Mouse (Mus musculus): ENCODE results near the gene Gfpt2. TPM values are rescaled to one million over a fixed set of nuclear protein-coding genes. Genes with fewer than 3 reads are reported as not detected.

Gfpt2 gene
- polyA plus RNA-seq, 1 experiment from 2014 or later, result 10.9 TPM

DNA sequence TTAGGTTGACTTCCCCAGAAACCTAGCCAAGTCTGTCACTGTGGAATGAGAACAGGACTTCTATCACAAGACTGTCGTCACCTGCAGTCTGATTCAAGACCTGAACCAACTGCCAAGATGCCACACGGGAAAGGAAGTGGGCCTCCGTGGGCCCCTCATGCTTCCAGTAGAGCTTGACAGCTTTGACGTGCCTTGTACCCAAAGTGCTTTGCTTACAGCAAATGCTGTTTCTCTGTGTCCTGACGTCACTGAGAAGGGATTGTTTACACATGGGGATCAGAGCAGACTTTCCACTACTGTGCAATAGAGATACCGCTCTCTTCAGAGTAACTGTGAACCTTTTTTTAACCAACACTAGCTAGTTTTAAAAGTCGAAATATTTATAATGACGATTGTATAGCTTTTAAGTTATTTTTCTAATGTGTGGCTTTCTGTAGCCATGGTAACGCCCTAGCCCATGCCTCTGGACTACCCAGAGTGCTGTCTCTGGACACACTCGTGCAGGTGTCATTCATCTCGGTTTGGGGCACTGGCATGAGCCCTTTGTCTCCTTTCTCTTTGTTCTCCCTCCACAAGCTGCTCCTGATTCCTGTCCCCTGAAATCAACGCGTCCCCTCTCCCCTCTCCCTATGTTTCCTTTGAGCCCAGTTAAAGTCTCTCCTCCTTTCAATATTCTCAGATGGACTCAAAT is 43.9 kb downstream of the Gfpt2 start:
- no peaks in the 10 kb centered on the region for H3K4me1 ChIP-seq (ENCODE audit: control insufficient read depth, insufficient read depth, low read length)
- H3K4me3 ChIP-seq (ENCODE audit: low read depth, low read length), result no peak overlapping the region
- no peak overlapping the region for H3K27ac ChIP-seq (ENCODE audit: low read depth, low read length)
- DNase-seq (ENCODE audit: low spot score) (no peak), ATAC-seq (ENCODE audit: insufficient read depth, low FRiP score, low TSS enrichment) (no peak)
- no peaks in the 10 kb centered on the region for H3K9me3 ChIP-seq (ENCODE audit: control insufficient read depth, low read length)
- no peak overlapping the region for H3K9ac ChIP-seq (ENCODE audit: low read length)
- 67% methylated on average over 13 of the region's 13 CpGs for WGBS
- peaks cover 2% of the 10 kb centered on the region; the same call in 1 of the 2 replicates for H3K36me3 ChIP-seq (ENCODE audit: control insufficient read depth, insufficient read depth, low read length)
- no peaks in the 10 kb centered on the region for H3K27me3 ChIP-seq (ENCODE audit: control insufficient read depth, insufficient read depth, low read length)
- no peak overlapping the region for H3K4me2 ChIP-seq (ENCODE audit: low read depth)

DNA sequence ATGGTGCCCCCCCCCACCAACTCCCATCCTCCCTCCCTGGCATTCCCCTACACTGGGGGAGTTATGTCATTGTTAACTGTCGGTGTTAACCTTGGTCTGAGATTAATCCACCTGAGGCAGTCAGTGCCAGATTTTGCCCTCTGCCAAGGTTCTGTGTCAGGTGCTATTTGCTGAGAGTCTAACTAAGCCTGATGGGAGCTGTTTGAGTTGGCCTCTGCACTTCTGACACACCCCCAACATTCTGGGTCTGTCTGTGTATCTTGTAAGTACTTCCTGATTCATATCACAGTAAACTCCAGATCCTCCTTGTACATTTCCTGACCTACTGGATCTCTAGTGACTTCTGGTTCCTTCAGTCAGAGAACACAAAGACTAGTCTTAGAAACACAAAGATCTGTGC is 46.7 kb downstream of the Gfpt2 start:
- Histone ChIP-seq H3K4me3 (ENCODE audit: low read depth, low read length) (no peak overlapping the region), H3K4me2 (ENCODE audit: low read depth) (no peak overlapping the region), H3K27me3 (ENCODE audit: control insufficient read depth, insufficient read depth, low read length) (no peaks in the 10 kb centered on the region), H3K36me3 (ENCODE audit: control insufficient read depth, insufficient read depth, low read length) (no peaks in the 10 kb centered on the region), H3K9ac (ENCODE audit: low read length) (no peak overlapping the region), H3K27ac (ENCODE audit: low read depth, low read length) (no peak overlapping the region), H3K9me3 (ENCODE audit: control insufficient read depth, low read length) (no peaks in the 10 kb centered on the region), H3K4me1 (ENCODE audit: control insufficient read depth, insufficient read depth, low read length) (no peaks in the 10 kb centered on the region)
- 86% methylated on average over 1 of the region's 1 CpGs for WGBS
- DNase-seq (ENCODE audit: low spot score) (no peak), ATAC-seq (ENCODE audit: insufficient read depth, low FRiP score, low TSS enrichment) (no peak)

DNA sequence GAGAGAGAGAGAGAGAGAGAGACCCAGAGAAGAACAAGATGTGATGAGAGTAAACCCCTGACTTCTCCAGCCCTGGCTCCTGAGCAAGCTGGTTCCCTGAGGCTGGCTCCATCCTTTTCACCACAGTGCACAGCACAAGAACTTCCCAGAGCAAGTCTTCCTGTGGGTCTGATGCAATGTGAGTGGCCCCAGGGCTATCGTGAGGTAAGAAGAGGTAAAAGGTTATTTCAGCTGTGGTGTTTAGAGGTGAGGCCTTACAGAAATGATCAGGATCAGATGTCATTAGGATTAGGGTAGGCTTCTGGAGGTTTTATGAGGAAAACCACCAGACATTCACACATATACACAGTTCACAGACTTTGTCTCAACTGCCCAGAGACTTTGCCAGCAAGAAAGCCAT is 47.9 kb downstream of the Gfpt2 start:
- no peaks in the 10 kb centered on the region for H3K27me3 ChIP-seq (ENCODE audit: control insufficient read depth, insufficient read depth, low read length)
- WGBS, result 75% methylated on average over 1 of the region's 1 CpGs
- H3K4me3 ChIP-seq (ENCODE audit: low read depth, low read length), result no peak overlapping the region
- no peaks in the 10 kb centered on the region for H3K9me3 ChIP-seq (ENCODE audit: control insufficient read depth, low read length)
- DNase-seq (ENCODE audit: low spot score) (no peak), ATAC-seq (ENCODE audit: insufficient read depth, low FRiP score, low TSS enrichment) (no peak)
- no peak overlapping the region for H3K4me2 ChIP-seq (ENCODE audit: low read depth)
- no peak overlapping the region for H3K9ac ChIP-seq (ENCODE audit: low read length)
- H3K4me1 ChIP-seq (ENCODE audit: control insufficient read depth, insufficient read depth, low read length), result no peaks in the 10 kb centered on the region
- no peaks in the 10 kb centered on the region for H3K36me3 ChIP-seq (ENCODE audit: control insufficient read depth, insufficient read depth, low read length)
- H3K27ac ChIP-seq (ENCODE audit: low read depth, low read length), result no peak overlapping the region

DNA sequence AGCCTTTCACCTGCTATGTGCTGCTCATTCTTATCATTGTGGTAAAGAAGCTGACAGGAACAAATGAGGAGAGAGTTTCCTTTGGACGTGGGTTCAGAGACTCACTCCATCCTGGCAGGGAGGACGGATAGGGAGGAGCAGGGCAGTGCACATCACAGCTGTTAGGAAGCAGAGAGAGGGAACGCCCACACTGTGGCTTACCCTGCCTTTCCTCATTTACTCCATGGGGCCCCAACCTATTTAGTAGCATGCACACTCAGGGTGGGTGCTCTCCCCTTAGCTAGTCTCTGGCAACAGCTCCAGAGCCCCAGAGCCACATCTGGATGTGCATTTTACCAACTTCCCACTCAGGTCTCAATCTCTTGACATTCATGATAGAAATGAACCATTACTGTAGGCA is 48.7 kb downstream of the Gfpt2 start:
- Histone ChIP-seq H3K27me3 (ENCODE audit: control insufficient read depth, insufficient read depth, low read length) (no peaks in the 10 kb centered on the region), H3K27ac (ENCODE audit: low read depth, low read length) (no peak overlapping the region), H3K4me1 (ENCODE audit: control insufficient read depth, insufficient read depth, low read length) (peaks cover 5% of the 10 kb centered on the region), H3K9ac (ENCODE audit: low read length) (no peak overlapping the region), H3K4me3 (ENCODE audit: low read depth, low read length) (no peak overlapping the region), H3K9me3 (ENCODE audit: control insufficient read depth, low read length) (no peaks in the 10 kb centered on the region), H3K4me2 (ENCODE audit: low read depth) (no peak overlapping the region), H3K36me3 (ENCODE audit: control insufficient read depth, insufficient read depth, low read length) (no peaks in the 10 kb centered on the region)
- 70% methylated on average over 3 of the region's 3 CpGs for WGBS
- ATAC-seq (ENCODE audit: insufficient read depth, low FRiP score, low TSS enrichment) (no peak), DNase-seq (ENCODE audit: low spot score) (no peak)

DNA sequence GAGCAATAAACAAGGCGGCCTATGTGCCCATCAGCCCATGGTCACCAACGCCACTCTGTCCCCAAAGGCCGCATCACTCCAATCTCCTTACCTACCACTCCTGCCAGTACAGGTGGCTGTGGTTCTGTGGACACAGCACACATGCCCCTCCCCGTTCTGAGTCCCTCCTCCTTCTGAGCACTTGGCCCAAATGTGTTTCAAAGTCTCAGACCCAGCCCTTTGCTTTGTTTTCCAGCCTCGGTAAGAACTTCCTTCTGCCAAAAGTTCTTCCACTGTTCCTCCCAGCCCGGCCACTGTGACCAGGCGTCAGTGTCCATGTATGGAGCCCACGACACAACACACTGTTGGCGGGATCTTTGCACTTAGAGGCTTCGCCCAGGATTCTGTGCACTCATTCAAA is 50.3 kb downstream of the Gfpt2 start:
- H3K9me3 ChIP-seq (ENCODE audit: control insufficient read depth, low read length), result no peaks in the 10 kb centered on the region

DNA sequence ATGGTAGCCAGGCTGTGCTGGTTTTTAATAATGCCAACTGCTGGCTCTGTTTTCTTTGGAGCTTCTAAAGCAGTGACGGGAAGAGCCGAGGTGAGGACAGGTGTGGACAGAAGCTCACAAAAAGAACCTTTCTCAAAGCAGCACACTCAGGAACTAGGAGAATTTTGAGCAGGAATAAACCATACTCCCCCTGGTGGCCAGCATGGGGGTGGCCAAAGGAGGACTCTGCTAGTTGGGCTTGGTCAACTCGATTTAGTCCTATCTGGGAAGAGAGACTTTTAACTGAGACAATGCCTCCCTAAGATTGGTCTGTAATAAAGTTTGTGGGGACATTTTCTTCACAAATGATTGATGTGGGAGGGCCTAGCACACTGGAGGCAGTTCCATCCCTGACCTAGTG is 51.0 kb downstream of the Gfpt2 start:
- DNase-seq (ENCODE audit: low spot score) (peak; percentile 53), ATAC-seq (ENCODE audit: insufficient read depth, low FRiP score, low TSS enrichment) (no peak)
- H3K36me3 ChIP-seq (ENCODE audit: control insufficient read depth, insufficient read depth, low read length), result no peaks in the 10 kb centered on the region
- no peak overlapping the region for H3K4me3 ChIP-seq (ENCODE audit: low read depth, low read length)
- no peaks in the 10 kb centered on the region for H3K27me3 ChIP-seq (ENCODE audit: control insufficient read depth, insufficient read depth, low read length)
- no peaks in the 10 kb centered on the region for H3K9me3 ChIP-seq (ENCODE audit: control insufficient read depth, low read length)
- no peak overlapping the region for H3K4me2 ChIP-seq (ENCODE audit: low read depth)
- H3K27ac ChIP-seq (ENCODE audit: low read depth, low read length), result no peak overlapping the region
- H3K9ac ChIP-seq (ENCODE audit: low read length), result no peak overlapping the region
- peaks cover 13% of the 10 kb centered on the region for H3K4me1 ChIP-seq (ENCODE audit: control insufficient read depth, insufficient read depth, low read length)
- 65% methylated on average over 3 of the region's 3 CpGs for WGBS

More for the DNA sequence above, 50.3 kb downstream of the Gfpt2 start:
- WGBS, result 87% methylated on average over 10 of the region's 10 CpGs
- H3K4me2 ChIP-seq (ENCODE audit: low read depth), result no peak overlapping the region
- ATAC-seq (ENCODE audit: insufficient read depth, low FRiP score, low TSS enrichment), result no peak
- H3K4me1 ChIP-seq (ENCODE audit: control insufficient read depth, insufficient read depth, low read length), result peaks cover 13% of the 10 kb centered on the region
- DNase-seq (ENCODE audit: low spot score), result no peak
- H3K36me3 ChIP-seq (ENCODE audit: control insufficient read depth, insufficient read depth, low read length), result no peaks in the 10 kb centered on the region
- H3K4me3 ChIP-seq (ENCODE audit: low read depth, low read length), result no peak overlapping the region
- no peaks in the 10 kb centered on the region for H3K27me3 ChIP-seq (ENCODE audit: control insufficient read depth, insufficient read depth, low read length)
- no peak overlapping the region for H3K27ac ChIP-seq (ENCODE audit: low read depth, low read length)
- H3K9ac ChIP-seq (ENCODE audit: low read length), result no peak overlapping the region

DNA sequence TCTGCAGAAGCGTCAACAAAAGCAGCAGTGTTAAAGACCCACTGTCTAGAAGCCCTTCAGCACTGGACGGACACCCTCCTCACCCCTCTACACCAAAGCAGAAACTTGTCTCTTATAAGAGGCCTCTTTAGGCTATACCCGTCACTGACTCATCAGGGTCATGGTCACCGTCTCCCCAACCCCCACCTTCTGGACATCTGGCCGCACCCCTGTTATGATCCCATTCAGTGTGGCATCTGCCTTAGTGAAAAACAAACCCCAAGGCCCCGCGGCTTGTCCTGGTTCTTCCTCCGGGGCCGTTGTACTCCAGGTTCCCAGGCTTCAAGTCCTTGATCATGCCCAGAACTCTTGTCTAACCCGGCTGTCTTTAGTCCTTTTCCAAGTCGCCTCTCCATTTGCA is 52.0 kb downstream of the Gfpt2 start:
- H3K36me3 ChIP-seq (ENCODE audit: control insufficient read depth, insufficient read depth, low read length), result no peaks in the 10 kb centered on the region
- peaks cover 13% of the 10 kb centered on the region for H3K4me1 ChIP-seq (ENCODE audit: control insufficient read depth, insufficient read depth, low read length)
- DNase-seq (ENCODE audit: low spot score) (no peak), ATAC-seq (ENCODE audit: insufficient read depth, low FRiP score, low TSS enrichment) (0 out of 2 replicates have a peak, but pooled peaks have one; percentile 4)
- H3K9me3 ChIP-seq (ENCODE audit: control insufficient read depth, low read length), result no peaks in the 10 kb centered on the region
- peak overlapping the region; percentile 87 for H3K4me2 ChIP-seq (ENCODE audit: low read depth)
- 42% methylated on average over 11 of the region's 11 CpGs for whole genome bisulfite sequencing
- H3K27me3 ChIP-seq (ENCODE audit: control insufficient read depth, insufficient read depth, low read length), result no peaks in the 10 kb centered on the region
- peak overlapping the region; percentile 91 for H3K4me3 ChIP-seq (ENCODE audit: low read depth, low read length)
- H3K27ac ChIP-seq (ENCODE audit: low read depth, low read length), result no peak overlapping the region; the same call in 1 of the 2 replicates
- peak overlapping the region; percentile 88 for H3K9ac ChIP-seq (ENCODE audit: low read length)

DNA sequence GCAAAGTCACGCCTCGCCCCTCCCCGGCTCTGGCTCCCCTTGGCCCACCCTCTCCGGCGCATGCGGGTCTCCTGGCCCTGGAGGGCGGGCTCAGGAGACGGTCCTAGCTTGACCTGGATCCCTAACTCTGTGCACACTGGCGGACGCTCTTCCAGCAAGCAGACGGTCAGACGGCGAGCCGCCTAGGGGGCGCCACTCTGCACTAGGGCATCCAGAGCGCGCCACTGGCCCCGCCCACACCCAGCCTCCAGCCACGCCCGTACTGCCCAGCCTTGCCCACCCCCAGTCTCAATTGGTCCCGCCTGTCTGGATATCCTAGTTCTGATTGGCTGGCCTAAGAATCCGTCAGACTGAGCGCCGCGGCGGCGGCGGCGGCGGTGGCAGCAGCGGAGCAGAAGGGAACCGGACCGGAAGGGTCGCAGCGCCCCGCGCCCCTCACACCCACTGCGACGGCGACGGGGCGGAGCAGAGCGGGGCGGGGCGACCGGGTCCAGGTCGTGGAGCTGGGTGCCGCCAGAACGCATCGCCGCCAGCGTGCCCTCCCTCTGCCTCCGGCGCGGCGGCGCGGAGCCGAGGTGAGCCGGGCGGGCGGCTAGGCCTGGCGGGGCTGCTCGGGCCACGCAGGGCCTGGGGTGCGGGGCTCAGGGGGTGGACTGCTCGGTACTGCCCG is 52.6 kb downstream of the Gfpt2 start, which contains the start of gene Mapk9:
Gene Mapk9 (plus strand): TSS at position 351 of the 670 bp plus-strand sequence.
- Histone ChIP-seq H3K4me2 (ENCODE audit: low read depth) (peak within 1 kb of the TSS; percentile 87), H3K9me3 (ENCODE audit: control insufficient read depth, low read length) (no peaks in the 10 kb centered on the region), H3K27ac (ENCODE audit: low read depth, low read length) (peak within 1 kb of the TSS; percentile 78), H3K4me3 (ENCODE audit: low read depth, low read length) (peak within 1 kb of the TSS; percentile 91), H3K4me1 (ENCODE audit: control insufficient read depth, insufficient read depth, low read length) (peaks cover 13% of the 10 kb centered on the region), H3K9ac (ENCODE audit: low read length) (peak within 1 kb of the TSS; percentile 88), H3K27me3 (ENCODE audit: control insufficient read depth, insufficient read depth, low read length) (no peaks in the 10 kb centered on the region), H3K36me3 (ENCODE audit: control insufficient read depth, insufficient read depth, low read length) (no peaks in the 10 kb centered on the region)
- ATAC-seq (ENCODE audit: insufficient read depth, low FRiP score, low TSS enrichment) (peak; percentile 99), DNase-seq (ENCODE audit: low spot score) (peak; percentile 98)
- under 1% methylated on average over 42 of the region's 68 CpGs for WGBS
